Mouse (Mus musculus) testis, adult 2 months (tissue): ENCODE measurements around the gene Phactr1.

Experiments used
- CTCF ChIP-seq: fragments of 200-500 bp; IDR thresholded peaks from 2 replicates; pipeline ENCODE4 v1.5.1; 2012; ENCODE audit warnings: low read depth, mild to moderate bottlenecking, inconsistent platforms, low read length, moderate library complexity; ENCODE audit not compliant: control insufficient read depth, insufficient read depth, insufficient replicate concordance
- POLR2A ChIP-seq: fragments of 200-500 bp; IDR thresholded peaks from 2 replicates; pipeline ENCODE4 v1.6.1; 2012; ENCODE audit warnings: low read depth, mild to moderate bottlenecking, inconsistent platforms, low read length, moderate library complexity; ENCODE audit not compliant: control insufficient read depth

- TF ChIP-seq CTCF: no peak
- no peak for TF ChIP-seq POLR2A
Measured at GRCm38 (mm10) chr13:42720648-42721047, 40.2 kb downstream of the Phactr1 start.
